Mouse (Mus musculus) limb, embryonic 10.5 days (tissue): Measurements from ENCODE around the gene Btbd9. TPM values are rescaled to one million over a fixed set of nuclear protein-coding genes. Genes with fewer than 3 reads are reported as not detected.
"Not testable (repeated sequence)": the region's sequence is repeated elsewhere in the genome, so short reads cannot be mapped to it uniquely, and the experiment has no call there.

Experiments
- DNase-seq: peaks from one replicate; pipeline ENCODE4 v3.0.0-alpha.2; 2017; ENCODE audit warnings: low spot score
- H3K27ac ChIP-seq: fragments of 300-500 bp; sonication (generic); 2 replicates; pipeline ENCODE4 v1.5.1; 2016; ENCODE audit warnings: mild to moderate bottlenecking
- H3K27me3 ChIP-seq: fragments of 300-500 bp; sonication (generic); 2 replicates; pipeline ENCODE4 v1.6.1; 2016; ENCODE audit warnings: low read depth, mild to moderate bottlenecking; ENCODE audit not compliant: poor library complexity, severe bottlenecking
- H3K36me3 ChIP-seq: fragments of 300-500 bp; sonication (generic); 2 replicates; pipeline ENCODE4 v1.6.1; 2016; ENCODE audit warnings: mild to moderate bottlenecking, moderate library complexity
- H3K4me1 ChIP-seq: fragments of 300-500 bp; sonication (generic); 2 replicates; pipeline ENCODE4 v1.6.1; 2016
- H3K4me3 ChIP-seq: fragments of 300-500 bp; sonication (generic); 2 replicates; pipeline ENCODE4 v1.5.1; 2016; ENCODE audit warnings: mild to moderate bottlenecking, moderate library complexity
- H3K9me3 ChIP-seq: fragments of 300-500 bp; sonication (generic); replicated peaks from 2 replicates; pipeline ENCODE4 v1.6.1; 2016; ENCODE audit warnings: mild to moderate bottlenecking
- WGBS: fragments of 180-500 bp; shearing (Covaris S2); methylation state at CpG from one replicate; pipeline ENCODE4 v1.1.7; 2016; 5-methylcytosine and 5-hydroxymethylcytosine counted together
- polyA plus RNA-seq: library from polyadenylated mRNA; unstranded; fragments of >200 nt; fragmentation: Nextera tagmentation; extraction: Ambion mirVana; gene quantifications from 2 replicates; pipeline ENCODE4 v1.2.1, GENCODE M21; 2016

Gene Btbd9
- polyA plus RNA-seq, result 40.5 and 57.5 TPM in 2 replicates

DNA sequence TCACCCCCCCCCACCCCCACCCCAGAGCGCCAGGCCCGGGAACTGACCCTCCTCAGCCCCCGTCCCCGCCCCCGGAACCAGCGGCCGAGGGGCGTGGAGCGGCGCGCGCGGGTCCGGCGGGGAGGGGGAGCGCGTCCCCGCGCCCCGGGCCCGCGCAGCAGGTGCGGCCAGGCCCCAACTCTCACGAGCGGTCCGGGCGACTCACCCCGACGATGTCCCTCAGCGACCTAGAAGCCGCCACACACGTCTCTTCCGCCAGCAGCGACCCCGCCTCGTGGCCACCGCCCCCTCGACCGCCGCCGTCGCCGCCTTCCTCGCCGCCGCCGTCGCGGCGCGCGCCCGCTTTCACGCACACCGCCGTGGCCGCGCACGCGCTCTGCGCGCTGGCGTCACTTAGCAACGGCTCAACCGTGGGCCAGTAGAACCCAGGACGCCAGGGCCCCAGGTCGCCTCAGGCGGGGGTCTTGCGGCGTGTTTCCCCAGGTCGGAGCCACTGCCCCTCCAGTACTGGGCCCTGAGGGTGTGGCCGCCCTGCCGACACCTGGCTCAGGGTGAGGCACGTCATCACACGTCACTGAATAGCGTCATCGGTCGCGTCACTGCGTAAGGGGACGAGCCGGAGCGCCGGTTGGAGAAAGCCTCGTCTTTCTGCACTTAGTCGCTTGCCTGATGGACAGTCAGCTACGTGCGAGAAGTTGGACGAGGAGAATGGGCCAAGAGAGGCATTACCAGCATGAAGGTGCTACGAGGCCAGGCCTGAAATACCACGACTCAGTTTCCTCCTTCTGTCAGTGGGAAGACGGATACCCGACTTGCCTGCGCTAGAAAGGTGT, at the start of gene Btbd9:
Btbd9 (minus strand) TSS at position 548 of the 833 bp plus-strand sequence.
- DNase-seq, result peak; percentile 93
- 0 out of 2 replicates have a peak, but pooled peaks cover 2% of the 10 kb centered on the region for H3K36me3 ChIP-seq
- no peaks in the 10 kb centered on the region for H3K9me3 ChIP-seq
- WGBS, result under 1% methylated on average over 80 of the region's 94 CpGs
- no peaks in the 10 kb centered on the region for H3K27me3 ChIP-seq
- peaks cover 23% of the 10 kb centered on the region for H3K4me1 ChIP-seq
- peak within 1 kb of the TSS; percentile 90 for H3K4me3 ChIP-seq
- H3K27ac ChIP-seq, result peak within 1 kb of the TSS; percentile 93

DNA sequence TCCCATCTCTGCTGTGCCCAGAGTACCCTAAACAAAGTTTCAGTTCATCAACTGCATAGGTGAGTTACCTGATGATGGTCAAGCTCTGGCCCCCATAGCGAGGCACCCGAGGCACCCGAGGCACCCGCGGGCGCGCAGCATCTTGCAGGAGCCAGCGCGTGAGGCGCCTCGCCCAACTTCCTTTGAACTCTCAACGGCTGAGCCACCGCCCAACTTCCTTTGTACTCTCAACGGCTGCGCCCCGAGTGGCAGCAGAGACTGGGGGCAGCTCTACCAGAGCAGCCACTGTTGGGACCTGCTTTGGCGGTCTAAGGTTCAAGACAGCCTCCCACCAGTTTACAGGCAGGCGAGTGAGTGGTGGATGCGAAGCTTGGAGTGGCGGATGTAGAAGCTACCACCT, 47.8 kb upstream of the Btbd9 start, which contains the start of gene Dnah8:
Dnah8 (plus strand) TSS at position 223 of the 400 bp plus-strand sequence.
- H3K4me3 ChIP-seq, H3K36me3 ChIP-seq, H3K27ac ChIP-seq, H3K27me3 ChIP-seq, H3K9me3 ChIP-seq, DNase-seq, H3K4me1 ChIP-seq: not testable (repeated sequence)
- WGBS, result no CpG with 5 or more reads among the region's 20 CpGs

DNA sequence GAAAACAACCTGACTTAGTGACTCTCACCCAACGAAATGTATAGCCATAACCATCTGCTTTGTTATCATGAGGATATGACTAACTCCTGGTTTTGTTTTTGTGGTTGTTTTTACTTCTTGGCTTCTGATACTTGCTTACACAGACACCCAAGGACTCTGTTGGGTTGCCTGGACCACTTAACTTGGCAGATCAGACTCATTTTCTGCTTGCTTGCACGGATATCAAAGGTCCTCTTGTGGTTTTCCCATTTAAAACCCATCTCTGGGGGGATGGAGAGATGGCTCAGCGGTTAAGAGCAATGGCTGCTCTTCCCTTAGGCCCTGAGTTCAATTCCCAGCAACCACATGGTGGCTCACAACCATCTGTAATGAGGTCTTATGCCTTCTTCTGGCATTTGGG, 46.9 kb upstream of the Btbd9 start:
- Histone ChIP-seq H3K27ac (no peak overlapping the region), H3K9me3 (no peaks in the 10 kb centered on the region), H3K27me3 (no peaks in the 10 kb centered on the region), H3K4me3 (no peak overlapping the region), H3K4me1 (no peaks in the 10 kb centered on the region), H3K36me3 (no peaks in the 10 kb centered on the region)
- WGBS, result 88% methylated on average over 3 of the region's 3 CpGs
- no peak for DNase-seq

DNA sequence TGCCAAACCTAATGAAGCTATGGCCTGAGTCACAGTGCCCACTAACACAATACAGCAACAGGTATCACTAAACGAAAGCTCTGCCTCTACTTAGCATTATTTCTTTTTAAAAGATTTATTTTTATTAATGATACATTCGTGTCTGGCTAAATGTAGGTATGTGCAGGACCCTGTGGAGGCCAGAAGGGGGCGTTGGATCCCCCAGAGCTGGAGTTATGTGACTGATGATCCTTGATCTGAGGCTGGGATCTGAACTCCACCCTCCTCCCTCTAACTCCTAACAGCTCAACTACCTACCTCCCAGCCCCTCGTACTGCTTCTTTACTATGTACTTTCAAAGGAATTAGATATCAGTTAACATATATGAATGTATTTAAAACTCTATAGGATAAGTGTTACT, 45.2 kb upstream of the Btbd9 start:
- no peak for DNase-seq
- H3K4me1 ChIP-seq, result no peaks in the 10 kb centered on the region
- no peak overlapping the region for H3K27ac ChIP-seq
- no peaks in the 10 kb centered on the region for H3K27me3 ChIP-seq
- WGBS, result 70% methylated on average over 4 of the region's 4 CpGs
- no peaks in the 10 kb centered on the region for H3K36me3 ChIP-seq
- no peaks in the 10 kb centered on the region for H3K9me3 ChIP-seq
- no peak overlapping the region for H3K4me3 ChIP-seq

DNA sequence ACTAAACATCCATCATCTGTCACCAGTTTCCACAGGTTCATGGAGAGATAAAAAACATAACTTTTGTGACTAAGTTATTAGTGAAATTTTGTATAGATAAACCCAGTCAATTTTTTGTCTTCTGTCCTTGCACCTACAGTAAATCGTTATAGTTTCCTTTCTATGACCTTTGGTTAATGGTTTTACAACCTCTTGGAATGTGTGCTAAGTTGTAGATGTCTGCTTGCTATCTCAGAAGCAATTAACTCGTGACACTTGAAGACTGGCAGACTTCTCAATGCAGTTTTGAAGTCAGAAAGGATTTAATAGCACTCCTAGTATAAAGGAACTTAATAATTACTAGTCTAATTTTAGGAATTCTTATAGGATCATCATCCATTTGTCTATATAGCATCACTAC, 44.3 kb upstream of the Btbd9 start:
- Histone ChIP-seq H3K36me3 (no peaks in the 10 kb centered on the region), H3K4me3 (no peak overlapping the region), H3K9me3 (no peaks in the 10 kb centered on the region), H3K27ac (no peak overlapping the region), H3K4me1 (no peaks in the 10 kb centered on the region), H3K27me3 (no peaks in the 10 kb centered on the region)
- DNase-seq, result no peak
- WGBS, result 33% methylated on average over 2 of the region's 2 CpGs

DNA sequence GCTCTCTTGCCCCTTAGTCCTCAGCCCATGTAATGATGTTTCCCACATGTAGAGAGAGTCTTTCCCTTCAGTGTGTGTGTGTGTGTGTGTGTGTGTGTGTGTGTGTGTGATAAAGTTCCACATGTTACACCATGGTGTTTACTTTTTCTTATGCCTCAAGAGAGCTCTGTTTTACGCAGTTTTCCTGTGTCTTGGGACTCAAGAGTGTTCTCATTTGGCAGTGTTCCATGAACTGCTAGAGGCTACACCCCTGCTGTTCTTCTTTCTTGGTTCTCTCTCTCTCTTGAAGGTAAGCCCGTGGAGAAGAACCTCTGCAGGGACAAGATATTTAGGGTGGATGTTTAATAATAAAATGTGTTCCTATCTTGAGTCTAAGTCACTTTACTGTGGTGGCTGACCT, 42.9 kb upstream of the Btbd9 start:
- no peak for DNase-seq
- Histone ChIP-seq H3K4me1 (no peaks in the 10 kb centered on the region), H3K36me3 (no peaks in the 10 kb centered on the region), H3K27me3 (no peaks in the 10 kb centered on the region), H3K4me3 (no peak overlapping the region), H3K9me3 (no peaks in the 10 kb centered on the region), H3K27ac (no peak overlapping the region)
- WGBS, result 61% methylated on average over 2 of the region's 2 CpGs

DNA sequence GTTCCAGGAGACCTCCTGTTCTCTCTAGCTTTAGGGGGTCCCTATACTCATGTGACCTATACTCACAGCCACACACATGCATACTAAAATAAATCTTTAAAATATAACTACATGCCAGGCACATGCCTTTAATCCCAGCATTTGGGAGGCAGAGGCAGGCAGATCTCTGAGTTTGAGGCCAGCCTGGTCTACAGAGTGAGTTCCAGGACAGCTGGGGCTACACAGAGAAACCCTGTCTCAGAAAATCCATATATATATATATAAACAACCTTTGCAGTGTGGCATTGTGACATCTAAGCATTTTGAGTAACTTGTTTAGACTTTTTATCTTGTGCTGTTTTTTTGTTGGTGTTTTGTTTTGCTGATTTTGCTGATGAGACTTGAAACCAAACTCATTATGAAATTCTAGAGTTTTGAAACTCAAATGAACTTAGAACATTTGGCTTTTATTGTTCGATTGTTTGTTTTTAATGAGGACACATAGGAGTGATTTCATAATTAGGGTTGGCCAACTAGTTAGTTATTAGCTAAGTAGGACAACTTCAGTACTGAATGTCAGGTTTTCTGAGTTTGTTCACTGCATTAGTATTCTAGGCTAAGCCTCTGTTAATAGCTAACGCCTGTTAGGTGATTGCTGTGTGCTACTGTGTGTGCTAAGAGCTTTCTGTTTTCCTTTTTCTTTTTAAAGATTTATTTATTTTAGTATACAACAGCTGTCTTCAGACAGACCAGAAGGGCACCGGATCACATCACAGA, 42.0 kb upstream of the Btbd9 start:
- H3K4me1 ChIP-seq, result no peaks in the 10 kb centered on the region
- H3K36me3 ChIP-seq, result no peaks in the 10 kb centered on the region
- H3K9me3 ChIP-seq, result no peaks in the 10 kb centered on the region
- no peak overlapping the region for H3K4me3 ChIP-seq
- 89% methylated on average over 3 of the region's 3 CpGs for WGBS
- no peaks in the 10 kb centered on the region for H3K27me3 ChIP-seq
- no peak overlapping the region for H3K27ac ChIP-seq
- DNase-seq, result no peak

DNA sequence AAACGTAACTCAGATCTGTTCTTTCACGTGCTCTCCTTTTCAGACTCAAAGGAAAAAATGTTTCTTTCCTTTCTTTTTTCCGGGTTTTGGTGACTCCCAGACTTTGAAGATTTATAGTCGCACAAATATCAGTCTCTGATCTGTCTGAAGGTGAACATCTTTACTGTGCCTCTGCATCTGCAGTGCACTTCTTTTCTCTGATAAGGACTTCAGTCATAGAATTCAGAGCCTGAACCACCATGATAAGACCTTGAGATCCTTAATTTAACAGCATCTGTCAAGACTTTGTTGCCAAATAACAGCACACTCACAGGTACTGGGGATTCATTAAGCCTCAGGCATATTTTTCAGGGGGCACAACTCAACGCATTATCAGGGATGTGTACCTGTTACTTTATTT, 39.9 kb upstream of the Btbd9 start:
- DNase-seq, result no peak
- no peaks in the 10 kb centered on the region for H3K9me3 ChIP-seq
- no peak overlapping the region for H3K4me3 ChIP-seq
- H3K27me3 ChIP-seq, result no peaks in the 10 kb centered on the region
- 90% methylated on average over 5 of the region's 5 CpGs for WGBS
- peaks cover 7% of the 10 kb centered on the region for H3K4me1 ChIP-seq
- no peaks in the 10 kb centered on the region for H3K36me3 ChIP-seq
- no peak overlapping the region for H3K27ac ChIP-seq

DNA sequence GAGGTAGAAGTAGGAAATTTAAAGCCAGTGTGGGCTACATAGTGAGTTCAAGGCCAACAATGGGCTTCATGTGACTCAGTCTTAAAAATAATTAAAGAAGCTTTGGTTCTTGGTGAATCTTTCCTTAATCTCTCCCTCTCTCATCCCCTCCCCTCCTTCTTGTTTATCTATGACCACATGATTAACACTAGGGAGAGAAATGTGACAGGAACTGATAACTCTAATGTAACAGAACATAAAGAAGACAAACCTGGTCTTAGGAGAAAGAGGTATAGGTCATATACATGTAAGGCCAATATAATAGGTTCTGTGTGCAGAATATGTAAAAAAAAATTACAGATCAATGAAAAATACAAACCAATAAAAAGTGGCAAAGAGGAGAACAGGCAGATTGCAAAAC, 37.1 kb upstream of the Btbd9 start:
- H3K4me1 ChIP-seq, result peaks cover 15% of the 10 kb centered on the region
- H3K36me3 ChIP-seq, result peaks cover 10% of the 10 kb centered on the region
- H3K9me3 ChIP-seq, result no peaks in the 10 kb centered on the region
- no peaks in the 10 kb centered on the region for H3K27me3 ChIP-seq
- H3K27ac ChIP-seq, result no peak overlapping the region
- H3K4me3 ChIP-seq, result no peak overlapping the region
- no peak for DNase-seq

DNA sequence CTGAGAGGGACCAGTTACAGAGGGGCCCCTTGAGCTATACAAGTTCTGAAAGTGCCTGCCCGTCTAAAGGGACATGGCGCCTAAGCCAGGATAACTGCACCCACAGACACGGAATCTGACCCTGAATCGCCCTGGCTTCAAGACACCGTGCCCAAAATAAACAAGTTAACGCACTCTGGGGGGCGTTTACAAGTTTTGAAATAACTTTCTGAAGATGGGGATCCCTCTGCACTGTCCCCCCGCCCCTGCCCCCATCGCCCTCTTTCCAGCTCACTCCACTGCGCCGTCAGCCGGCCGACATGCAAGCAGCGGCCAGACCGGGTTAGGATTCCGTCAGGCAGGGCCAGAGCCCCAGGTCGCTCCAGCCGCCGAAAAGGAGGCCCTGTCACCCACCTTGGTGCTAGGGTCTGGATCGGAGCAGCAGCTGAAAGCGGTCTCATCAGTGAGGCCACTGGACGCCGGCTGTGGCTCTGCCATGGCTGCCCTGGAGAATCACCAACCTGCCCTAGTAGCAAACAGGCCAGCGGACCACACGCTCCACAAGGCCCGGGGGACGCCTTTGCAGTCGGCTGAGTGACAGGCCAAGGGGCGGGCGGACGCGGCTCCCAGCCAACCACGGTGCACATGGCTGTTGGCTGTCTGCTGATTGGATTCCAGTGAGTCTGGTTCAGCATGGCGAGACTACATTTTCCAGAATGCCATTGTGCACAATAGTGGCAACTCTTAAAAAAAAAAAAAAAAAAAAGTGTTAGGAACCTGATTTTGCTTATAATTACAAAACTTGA, 36.0 kb upstream of the Btbd9 start:
- peak overlapping the region; percentile 71 for H3K4me3 ChIP-seq
- under 1% methylated on average over 34 of the region's 34 CpGs for WGBS
- no peaks in the 10 kb centered on the region for H3K9me3 ChIP-seq
- H3K27ac ChIP-seq, result peak overlapping the region; percentile 92
- DNase-seq, result peak; percentile 97
- H3K4me1 ChIP-seq, result peaks cover 23% of the 10 kb centered on the region
- H3K27me3 ChIP-seq, result no peaks in the 10 kb centered on the region
- H3K36me3 ChIP-seq, result peaks cover 13% of the 10 kb centered on the region

DNA sequence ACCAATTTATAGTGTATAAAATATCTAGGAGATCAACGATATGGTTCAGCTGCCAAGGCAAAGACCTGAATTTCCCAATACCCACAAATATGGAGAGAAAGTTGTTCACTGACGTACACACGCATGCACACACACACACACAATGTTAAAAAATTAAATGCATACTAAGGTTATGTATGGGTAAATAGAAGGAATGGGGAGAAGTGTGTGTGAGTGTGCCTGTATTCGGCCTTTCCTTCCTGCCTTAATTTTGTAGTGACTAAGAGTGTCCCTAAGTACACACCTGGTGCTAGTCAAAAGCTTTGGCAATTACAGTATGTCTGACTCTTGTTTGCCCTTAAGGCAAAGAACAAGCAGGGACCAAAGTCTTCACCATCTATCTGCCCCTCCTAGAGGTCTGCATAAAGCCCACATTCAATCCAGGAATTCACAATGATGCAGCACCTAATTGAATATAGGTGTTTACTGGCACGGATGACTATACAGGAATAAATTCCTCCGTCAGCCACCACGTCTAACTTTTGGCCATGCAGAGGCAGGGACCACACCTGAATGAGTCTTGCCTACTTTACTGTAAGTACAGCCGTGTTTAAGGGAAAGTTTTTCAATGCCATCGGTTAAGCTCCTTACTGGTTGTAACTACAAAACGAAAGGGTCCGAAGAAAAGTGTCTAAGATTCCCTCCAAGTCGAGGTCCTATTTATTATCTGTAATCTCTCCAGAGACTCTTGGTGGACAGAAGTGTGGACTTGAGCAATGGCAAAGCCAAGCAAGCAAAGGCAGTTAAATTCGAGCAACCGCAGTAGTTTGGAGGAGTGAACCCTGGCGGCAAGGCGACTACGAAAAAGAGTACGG, 35.2 kb upstream of the Btbd9 start:
- WGBS, result 28% methylated on average over 18 of the region's 18 CpGs
- no peaks in the 10 kb centered on the region for H3K27me3 ChIP-seq
- peaks cover 24% of the 10 kb centered on the region for H3K4me1 ChIP-seq
- no peak for DNase-seq
- peak overlapping the region; percentile 92 for H3K27ac ChIP-seq
- no peaks in the 10 kb centered on the region for H3K9me3 ChIP-seq
- peaks cover 15% of the 10 kb centered on the region for H3K36me3 ChIP-seq
- H3K4me3 ChIP-seq, result peak overlapping the region; percentile 71

DNA sequence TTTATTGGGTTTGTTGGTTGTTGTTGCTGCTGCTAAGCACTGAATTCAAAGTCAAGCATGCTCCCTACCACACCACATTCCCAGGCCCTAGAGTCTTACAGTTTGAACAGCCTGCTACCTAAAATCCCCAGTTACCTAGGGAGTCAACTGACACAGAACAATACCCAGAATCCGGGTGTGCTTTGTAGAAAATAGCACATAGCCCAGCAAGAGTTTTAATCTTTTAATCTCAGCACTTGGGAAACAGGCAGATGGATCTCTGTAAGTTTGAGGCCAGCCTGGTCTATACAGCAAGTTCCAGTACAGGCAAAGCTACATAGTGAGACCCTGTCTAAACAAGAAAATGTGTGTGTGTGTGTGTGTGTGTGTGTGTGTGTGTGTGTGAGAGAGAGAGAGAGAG, 34.5 kb upstream of the Btbd9 start:
- Histone ChIP-seq H3K9me3 (no peaks in the 10 kb centered on the region), H3K27me3 (no peaks in the 10 kb centered on the region), H3K4me1 (peaks cover 24% of the 10 kb centered on the region), H3K4me3 (peak overlapping the region; percentile 71; the same call in 1 of the 2 replicates), H3K27ac (no peak overlapping the region), H3K36me3 (peaks cover 15% of the 10 kb centered on the region)
- WGBS, result 82% methylated on average over 1 of the region's 1 CpGs
- DNase-seq, result no peak
